Mouse (Mus musculus): ENCODE results near the gene Tmem205.

DNA sequence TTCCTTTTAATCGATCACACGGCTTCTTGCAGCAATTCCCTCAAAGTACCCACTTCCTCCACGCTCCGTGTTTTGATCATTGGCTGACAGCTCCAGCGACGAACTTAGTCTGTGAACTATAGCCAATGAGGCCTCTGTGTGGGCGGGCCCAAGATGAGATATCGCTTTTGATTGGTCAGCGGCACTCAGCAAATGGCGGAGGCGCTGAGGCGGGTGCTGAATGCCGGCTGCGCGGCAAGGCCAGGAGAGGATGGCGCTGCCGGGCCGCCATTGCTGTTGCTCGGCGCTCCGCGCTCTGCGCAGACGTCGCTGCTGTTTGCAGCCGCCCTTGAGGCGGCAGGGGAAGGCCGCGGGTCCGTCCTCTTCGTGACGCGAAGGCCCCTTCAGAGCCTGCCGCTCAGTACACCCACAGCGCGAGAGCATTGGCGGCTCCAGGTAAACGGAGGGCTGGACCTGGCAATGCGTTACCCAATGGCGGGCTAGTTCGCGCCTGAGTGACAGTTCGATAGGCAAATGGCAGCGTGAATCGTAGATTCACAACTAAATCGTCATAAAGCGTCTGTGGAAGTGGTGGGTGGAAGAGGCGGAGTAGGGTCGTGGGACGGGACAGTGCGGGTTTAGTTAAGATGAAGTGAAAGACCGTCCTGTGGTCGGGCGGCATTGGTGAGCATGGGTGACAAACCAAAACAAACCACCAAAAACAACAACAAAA, 28.4 kb upstream of the Tmem205 start, which contains the start of gene Swsap1:
- TF ChIP-seq GATA1 (IDR thresholded peaks at IDR 0.05; ENCODE audit: borderline replicate concordance, low read length) (no peak), FLI1 (IDR thresholded peaks at IDR 0.05; ENCODE audit: low read length) (no peak)
